Mouse (Mus musculus) large intestine, adult 2 months (tissue): Measurements from ENCODE around the gene Hoxa7. TPM values are rescaled to one million over a fixed set of nuclear protein-coding genes. Genes with fewer than 3 reads are reported as not detected.
A peak's percentile ranks its signal among the peaks of the same experiment; 100 is the strongest.

Source experiments
- DNase-seq: peaks from one replicate; pipeline ENCODE4 v3.0.0-alpha.2; 2012; ENCODE audit warnings: low read depth, low spot score
- WGBS: fragments of 180-500 bp; shearing (Covaris S2); methylation state at CpG from one replicate; pipeline ENCODE4 v1.1.7; 2018; 5-methylcytosine and 5-hydroxymethylcytosine counted together
- polyA plus RNA-seq: library from polyadenylated mRNA; depleted of rRNA; stranded (reverse); fragments of >200 nt; gene quantifications from 2 replicates; pipeline ENCODE4 v1.2.3, GENCODE M21; 2012; rRNA removed

The Hoxa7 gene
- 3.2 and 3.8 TPM in 2 replicates for polyA plus RNA-seq

DNA sequence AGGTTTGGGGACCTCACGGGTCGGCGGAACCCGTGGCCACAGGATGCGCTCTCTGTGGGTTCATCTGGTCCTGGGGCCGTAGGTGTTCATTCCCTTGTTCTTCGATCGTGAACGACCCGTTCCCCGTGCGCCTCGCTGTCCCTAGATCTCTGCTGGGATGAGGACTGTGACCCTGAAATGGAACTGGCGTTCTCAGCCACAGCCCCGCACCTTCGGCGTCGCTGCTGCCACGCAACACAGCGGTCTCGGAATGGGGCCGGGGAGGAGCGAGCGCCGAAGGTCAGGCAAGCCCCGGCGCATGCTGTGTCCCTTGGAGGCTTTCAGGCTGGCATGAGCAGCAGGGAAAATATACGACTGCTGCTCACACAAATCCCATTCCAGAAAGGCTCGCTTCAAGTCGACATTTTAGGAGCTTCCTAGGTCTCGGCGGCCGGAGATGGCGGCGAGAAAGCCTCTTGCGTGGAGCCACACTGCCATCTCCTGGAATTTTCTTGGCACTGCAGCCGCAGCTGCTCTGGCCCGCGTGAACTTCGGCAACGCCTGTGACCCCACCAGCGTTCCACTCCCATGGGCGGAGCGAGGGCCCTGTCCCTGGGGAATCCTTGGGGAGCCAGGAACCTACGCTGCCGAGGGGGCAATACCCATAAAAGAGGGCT is at the start of gene Hoxa7:
Hoxa7 (minus strand) TSS at position 518 of the 656 bp plus-strand sequence.
- peak; percentile 86 for DNase-seq
- WGBS: 1% methylated on average over 46 of the region's 46 CpGs

DNA sequence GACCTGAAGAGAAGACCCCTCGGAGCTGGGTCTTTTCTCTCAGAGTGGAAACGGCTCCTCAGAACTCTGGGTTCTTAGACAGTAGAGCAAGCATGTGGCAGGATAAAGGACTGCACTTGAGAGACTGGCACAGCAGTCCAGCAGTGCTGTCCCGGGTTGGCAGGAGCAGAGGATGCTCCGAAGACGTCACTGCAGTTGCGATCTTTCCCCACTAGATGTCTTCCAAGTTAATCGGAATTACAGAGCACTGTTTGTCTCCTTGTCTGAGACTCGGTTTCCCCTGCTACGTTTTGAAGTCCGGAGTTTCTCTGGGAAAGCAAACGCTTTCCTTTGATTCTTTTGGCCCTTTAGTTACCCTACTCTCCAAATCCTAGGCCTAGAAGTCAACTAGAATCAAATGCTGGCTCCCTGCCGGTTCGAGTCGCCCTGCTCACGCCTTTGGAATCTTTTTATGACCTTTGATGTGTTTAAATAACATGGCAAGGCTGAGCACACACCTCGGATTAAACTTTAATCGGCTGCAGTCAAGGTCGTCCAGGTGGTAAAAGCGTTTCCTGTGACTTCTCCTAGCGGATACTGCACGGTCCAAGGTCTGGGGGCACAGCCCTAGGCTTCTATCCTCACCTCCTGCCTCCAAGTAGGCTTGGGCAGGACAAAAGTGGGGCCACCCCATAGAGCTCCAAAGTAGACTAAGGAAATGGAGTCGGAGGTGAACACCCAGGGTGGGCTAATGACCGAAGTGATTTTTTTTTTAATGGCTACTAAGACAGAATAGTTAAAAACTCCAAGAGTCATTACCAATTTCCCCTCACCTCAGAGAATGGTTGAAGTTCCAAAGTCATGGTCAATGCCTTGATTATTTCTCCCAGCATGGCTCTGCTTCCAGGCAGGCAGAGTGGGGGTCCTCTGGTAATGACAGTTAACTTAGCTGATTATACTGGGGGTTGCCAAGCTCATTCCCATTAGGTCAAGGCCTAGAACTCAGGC is 49.1 kb upstream of the Hoxa7 start:
- 10% methylated on average over 23 of the region's 23 CpGs for WGBS
- peak; percentile 88 for DNase-seq

DNA sequence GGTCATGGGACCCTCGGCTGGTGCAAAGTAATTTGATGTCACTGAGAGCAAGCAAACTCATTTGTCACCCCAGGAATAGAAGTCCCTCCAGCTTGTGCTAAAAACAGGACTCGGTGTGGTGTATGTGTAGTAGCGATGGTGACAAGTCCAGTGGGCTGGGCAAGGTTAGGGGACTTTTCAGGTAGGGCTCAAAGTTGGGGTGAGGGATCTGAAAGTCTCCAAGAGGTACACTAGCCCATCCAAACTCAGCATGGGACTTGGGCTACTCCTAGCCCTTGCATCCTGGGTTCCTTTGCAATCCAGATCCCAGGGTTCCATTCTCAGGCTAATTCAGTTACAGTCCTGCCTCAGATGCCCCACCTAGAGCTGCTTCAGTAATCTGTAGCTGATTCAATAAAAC is 47.1 kb upstream of the Hoxa7 start:
- peak; percentile 32 for DNase-seq
- 48% methylated on average over 3 of the region's 3 CpGs for WGBS

DNA sequence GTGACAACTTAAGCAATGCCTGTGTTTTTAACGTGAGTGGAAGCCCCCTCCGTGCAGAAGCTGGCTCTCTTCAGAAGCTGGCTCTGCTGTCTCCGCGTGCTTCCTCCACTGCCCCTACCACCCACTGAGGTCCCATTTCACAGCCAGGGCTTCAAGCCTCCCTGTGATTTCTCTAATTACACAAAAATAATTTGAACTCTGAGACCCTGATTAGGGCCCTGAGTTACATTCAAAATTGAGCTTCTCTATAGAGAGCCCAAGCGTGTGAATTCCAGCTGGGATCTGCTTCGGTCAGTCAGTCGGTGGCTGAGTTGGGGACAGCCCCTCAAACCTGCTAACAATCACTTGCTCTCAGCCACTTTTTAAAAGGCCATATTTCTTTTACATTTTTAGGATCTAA is 46.7 kb upstream of the Hoxa7 start:
- WGBS: 45% methylated on average over 7 of the region's 7 CpGs
- DNase-seq: no peak

DNA sequence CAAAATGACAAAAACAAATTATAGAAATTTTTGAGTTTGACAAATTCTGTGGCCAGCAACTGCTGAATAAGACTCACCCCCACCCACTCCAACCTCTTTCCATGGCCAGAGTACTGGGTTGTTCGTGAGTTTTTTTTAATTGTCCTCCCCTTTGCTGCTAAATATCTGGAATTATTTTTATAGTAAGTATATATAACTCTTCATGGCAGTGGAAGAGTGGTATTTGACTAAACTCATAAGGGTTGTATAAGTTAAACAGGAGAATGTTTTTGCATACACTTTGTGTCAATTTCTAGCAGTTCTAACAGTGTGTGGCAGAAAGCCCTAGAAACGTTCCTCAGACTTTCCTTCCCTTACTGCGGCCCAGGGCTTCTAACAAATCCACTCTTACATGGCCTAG is 46.0 kb upstream of the Hoxa7 start:
- WGBS: 40% methylated on average over 3 of the region's 3 CpGs
- no peak for DNase-seq

DNA sequence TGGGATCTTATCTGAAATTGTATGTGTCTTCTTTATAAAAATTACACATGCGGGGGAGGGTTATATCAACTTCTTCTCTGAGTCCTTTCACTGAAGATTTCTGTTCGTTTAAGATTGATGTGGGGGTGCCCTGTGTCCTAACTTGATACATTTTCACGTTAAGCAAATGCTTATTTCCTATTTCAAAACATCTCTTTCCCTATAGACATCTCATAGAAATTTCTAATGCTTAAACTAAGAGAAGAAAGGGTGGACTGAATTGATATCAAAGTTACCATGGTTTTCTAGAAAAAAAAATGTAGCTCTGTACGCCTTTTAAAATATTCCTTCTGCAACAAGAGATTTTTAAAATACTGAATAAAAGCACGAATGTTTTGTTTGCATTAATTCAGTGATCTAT is 45.6 kb upstream of the Hoxa7 start:
- no peak for DNase-seq
- 44% methylated on average over 5 of the region's 5 CpGs for WGBS

DNA sequence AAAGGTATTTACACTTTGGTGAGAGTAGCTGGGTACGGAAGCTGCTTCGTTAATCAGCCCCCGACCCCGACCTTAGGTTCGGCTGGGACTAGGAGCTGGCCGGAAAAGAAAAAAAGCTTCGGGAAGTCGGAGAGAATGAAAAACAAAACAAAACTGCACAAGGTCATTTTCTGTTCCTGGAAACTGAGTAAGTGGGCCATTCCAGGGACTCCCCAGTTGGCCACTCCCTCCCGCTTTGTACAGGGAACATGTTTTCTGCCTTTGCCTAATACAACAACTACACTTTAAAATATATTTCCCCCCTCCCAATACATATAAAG is 45.0 kb upstream of the Hoxa7 start:
- DNase-seq: no peak
- WGBS: 22% methylated on average over 9 of the region's 9 CpGs

DNA sequence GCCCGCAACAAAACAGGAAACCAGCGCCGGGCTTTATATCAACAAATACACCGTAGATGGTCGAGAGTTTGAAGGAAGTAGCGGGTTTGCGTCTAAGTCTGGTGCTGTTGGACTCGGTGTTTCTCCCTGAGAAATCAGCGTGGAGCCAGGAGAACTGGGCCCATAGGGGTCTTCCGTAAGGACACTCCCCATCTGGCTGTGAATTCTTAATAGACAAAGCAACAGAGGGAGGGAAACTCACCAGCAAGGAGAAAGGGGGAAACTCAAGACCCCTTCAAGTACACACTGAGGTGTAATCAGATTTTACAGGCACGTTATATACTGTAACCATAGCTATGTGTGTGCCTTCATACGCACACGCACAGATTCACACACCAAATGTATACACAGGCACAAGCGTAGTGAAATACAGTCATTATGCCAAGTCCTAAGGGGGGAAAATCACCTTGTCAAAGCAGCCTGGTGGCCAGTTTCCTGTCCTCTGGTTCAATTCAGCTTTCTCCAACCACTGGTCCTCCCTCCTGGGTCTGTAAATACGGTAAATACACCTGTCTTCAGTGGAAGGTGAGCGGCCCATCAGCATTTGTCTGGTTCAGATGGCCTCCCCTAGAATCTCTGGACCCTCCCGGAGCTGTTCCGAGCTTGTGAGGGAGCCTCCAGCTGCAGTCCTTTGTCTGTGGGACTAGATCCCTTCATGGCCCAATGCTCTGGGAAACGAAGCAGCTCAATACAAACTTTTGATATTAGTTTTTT is 44.4 kb upstream of the Hoxa7 start:
- WGBS: 18% methylated on average over 19 of the region's 19 CpGs
- peak; percentile 10 for DNase-seq

DNA sequence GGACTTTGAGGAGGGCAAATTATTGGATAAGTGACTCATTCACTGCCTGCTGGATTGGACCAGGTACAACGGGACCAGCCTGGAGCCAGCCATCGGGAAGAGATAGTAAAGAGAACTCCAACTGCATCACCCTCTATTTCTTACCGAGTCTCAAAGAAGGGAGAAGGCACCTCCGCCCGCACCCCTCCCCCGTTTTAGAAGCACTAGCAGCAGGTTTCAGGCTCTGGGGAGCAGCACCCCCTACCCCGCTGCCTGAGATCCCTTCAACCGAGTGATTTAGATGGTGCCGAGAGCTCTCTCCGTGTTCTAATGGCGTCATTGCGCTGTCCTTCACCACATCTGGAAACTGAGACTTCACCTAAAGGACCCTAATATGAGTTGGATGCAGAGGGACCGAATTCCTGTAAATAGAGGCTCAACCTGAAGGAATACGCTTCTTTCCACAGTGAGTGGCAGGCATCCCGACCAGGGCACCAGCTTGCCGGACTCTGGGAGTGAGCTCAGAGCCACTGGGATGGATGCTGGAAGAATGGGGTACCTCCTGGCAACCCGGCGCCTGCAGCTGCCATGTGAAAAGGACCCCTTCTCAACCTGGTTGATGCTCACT is 43.8 kb upstream of the Hoxa7 start:
- WGBS: 14% methylated on average over 18 of the region's 18 CpGs
- DNase-seq: peak; percentile 21

DNA sequence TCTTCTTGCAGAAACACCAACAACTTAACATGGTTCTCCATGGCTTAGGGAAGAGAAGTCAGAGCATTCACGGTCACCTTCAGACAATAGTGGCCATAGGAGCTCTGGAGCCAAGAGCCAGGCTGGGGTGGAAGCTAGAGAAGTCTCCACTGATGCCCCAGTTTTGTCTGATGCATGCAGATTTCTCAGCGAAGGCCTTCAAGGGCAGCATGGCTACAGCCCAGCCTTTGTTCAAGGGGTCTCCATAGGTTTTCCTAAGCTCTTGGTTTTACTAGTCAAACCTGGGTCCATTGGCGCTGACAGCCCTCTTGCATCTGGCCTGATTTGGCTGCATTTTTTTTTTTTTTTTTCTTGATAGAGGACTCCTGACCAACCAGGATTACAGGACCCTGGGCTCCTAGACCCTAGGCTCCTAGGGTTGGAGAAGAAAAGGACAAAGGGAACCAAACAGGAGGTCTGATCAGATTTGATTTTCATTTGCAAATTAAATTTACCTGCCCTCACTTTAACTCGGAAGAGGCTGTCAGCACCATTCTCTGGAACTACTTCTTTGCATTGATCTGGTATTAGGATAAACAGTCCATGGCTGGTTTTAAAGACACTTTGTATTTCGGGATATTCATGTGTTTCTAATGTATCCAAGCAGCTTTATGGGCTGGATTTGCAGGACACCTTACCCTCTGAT is 42.6 kb upstream of the Hoxa7 start:
- DNase-seq: no peak
- WGBS: 30% methylated on average over 5 of the region's 5 CpGs

DNA sequence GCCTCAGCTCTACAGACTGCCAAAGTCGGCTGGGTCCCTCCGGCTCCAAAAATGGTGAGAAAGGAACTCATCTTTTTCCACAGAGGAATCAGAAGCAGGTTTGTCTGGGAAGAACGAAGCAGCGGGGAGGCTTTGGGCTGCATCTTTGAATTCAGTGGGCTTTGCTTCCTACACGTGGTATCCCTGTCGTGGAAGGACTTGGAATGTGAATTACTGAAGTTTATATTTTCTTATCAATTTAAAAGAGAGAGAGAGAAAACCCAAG is 41.6 kb upstream of the Hoxa7 start:
- WGBS: 12% methylated on average over 6 of the region's 6 CpGs
- DNase-seq: no peak

DNA sequence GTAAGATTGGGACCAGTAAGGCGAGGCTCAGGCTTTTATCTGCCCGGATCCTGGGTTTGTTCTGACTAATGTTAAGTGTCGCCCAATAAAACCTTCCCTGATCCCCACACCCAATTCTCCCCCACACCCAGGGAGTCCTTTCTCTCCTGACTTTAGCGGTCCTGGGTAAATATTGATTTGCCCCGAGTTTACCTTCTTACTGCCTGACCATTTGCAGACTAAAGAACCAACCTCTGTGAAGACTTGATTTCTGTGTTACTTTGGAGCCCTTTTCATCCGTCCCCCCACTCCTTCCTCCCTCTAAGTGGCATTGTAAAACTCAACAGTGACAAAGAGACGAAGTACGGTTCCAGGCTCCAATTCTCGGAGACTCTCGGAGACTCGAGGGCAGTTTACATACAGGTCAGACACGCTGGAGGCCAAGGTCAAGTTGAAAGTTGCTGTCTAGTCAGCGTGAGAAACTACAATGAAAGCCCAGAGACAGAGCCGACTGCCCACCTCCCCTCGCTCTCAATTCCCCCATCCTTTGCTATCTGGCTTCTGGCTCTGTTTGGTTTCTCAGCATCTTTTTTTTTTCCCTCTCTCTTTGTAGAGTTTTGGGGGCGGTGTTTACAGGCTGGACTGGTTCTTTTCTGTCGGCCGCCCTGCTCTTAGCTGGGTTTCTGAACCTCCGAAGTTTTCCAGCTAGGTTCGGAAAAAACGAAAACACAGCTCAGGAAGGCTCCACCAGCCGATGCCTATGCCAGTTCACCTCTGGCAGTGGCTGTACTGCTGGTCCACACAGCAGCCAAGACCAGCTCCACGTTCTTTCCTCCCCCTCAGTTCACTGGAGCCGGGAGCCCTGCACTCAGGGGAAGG is 41.0 kb upstream of the Hoxa7 start:
- 16% methylated on average over 24 of the region's 24 CpGs for WGBS
- DNase-seq: peak; percentile 63

DNA sequence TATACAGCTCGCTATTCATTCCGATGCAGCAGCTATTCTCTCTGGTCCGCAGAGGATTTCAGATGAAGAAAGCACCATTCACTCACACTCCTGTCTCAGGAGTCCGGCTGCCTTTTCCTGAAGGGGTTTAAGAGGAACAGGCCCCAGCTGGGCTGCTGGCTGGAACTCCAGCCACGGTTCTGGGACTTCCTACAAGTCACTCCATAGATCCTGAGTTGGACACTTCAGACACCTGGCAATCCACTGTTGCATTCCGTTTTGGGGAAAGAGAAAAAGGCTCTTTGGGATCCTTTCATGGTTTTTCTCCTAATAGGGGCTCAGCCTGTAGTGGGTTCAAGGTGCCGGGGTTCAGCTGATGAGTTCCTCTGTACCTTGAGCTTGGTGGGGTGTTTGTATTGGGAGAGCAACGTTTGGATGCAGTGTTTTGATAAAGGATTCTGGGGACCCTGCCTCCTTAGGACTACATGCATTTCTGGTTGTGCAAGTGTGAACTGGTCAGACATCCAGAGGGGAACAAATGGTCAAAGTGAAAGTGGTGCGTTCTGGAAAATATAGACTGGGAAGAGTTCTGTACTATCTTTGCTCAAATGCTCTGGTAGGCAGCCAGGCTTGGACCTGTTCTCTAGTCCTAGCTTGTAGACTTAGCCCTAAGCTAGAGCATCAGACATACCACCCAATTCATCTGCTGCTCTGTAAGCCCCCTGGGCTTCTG is 40.3 kb upstream of the Hoxa7 start:
- DNase-seq: no peak
- 17% methylated on average over 9 of the region's 9 CpGs for WGBS

DNA sequence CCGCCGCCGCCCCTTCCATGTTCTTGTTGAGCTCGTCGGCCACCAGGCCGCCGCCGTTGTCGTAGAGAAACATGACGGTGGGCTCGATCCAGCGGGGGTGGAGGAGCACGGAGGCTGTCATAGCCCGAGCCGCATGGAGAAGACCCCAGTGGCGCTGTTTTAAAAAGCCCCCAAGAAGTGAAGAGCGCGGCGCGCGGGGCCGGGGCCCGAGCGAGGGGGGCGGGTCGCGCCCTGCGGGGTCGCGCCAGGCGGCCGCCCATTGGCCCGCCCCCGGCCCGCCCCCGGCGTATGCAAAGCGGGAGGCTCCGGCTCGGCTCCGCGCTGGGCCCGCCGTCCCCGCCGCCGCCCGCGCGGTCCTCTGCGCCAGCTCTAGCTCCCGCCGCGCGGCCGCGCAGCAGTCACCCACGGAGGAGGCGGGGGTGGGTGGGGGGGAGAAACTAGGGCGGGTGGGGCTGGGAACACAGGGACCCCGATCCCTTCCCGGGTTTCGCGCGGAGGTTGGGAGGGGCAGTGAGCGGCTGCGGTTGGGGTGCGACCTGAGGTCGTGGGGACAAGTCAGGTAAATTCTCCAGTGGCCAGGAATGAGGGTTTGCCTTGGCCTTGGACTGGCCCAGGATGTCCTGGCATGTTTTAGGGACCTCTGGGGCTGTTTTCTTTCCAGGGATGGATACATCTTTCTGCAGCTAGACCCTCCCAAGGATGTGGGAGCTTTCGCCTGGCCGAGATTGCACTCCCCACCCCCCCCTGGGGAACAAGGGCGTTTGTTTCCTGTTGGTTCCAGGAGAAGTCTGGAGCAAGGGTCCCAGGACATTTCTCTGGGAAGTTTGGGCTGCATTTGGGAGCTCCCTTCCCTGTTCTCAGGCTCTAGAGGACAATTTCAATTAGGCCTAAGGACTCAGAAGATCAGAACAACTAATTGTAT is 39.3 kb upstream of the Hoxa7 start, which contains the start of gene Hoxa13:
Hoxa13 (minus strand) TSS at position 227 of the 922 bp plus-strand sequence.
- DNase-seq: no peak
- WGBS: 2% methylated on average over 49 of the region's 72 CpGs

DNA sequence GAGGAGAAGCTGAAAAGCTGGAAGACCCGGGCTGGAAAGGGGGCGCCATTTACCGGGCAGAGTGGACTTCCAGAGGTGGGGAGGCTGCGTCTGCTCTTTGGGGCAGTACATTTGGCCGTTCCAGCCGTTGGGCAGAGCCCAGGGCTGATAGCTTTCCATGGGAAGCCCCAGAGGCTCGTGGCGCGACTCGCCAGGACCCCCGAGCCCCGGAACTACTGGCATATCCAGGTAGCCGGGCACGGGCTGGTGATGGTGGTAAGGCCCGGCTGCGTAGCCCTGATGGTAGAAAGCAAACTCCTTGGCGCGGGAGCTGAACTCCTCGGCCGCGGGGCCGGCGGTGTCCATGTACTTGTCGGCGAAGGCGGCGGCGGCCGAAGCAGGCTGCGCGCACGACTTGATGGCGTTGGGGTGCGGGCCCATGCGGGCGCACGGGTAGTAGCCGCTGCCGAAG is 38.2 kb upstream of the Hoxa7 start:
- 2% methylated on average over 39 of the region's 39 CpGs for WGBS
- no peak for DNase-seq

DNA sequence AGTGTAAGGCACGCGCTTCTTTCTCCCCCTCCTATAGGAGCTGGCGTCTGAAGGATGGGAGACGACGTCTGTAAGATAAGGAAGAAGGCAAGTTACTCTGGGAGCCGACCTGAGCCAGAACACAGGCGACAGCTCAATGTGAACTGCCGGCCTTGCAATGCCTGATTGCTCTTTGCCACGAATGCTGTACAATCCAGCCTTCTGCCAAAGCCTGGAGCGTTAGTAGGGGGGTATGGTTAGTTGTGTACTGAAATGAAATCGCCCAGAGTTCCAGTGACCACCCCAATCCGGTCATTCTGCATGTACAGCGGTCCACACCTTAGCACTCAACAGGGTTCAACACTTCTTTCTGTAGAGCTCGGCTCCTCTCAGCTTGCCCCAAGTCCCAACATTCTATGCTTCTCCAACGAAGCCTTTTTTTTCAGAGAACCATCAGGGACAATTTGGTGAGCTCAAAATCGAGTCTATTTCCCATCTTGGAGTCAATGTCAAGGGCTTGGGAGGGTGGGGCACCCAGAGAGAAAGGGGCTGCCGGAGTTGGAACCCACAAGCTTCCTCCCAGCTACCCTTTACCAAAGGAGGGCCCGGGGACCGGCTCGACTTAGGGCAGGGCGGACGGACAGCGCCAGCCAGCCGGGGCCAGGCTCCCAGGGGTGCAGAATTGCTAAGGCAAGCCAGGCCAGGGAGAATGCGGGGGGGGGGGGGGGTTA is 37.6 kb upstream of the Hoxa7 start:
- no peak for DNase-seq
- 8% methylated on average over 25 of the region's 25 CpGs for WGBS
